Mouse (Mus musculus) heart, embryonic 13.5 days (tissue): ENCODE measurements around the gene Ick. TPM values are rescaled to one million over a fixed set of nuclear protein-coding genes. Genes with fewer than 3 reads are reported as not detected.

Experiments used
- ATAC-seq: fragments of 200-750 bp; cut with Nextera tagmentation; 2 replicates; pipeline ENCODE4 v1.8.0; 2017; ENCODE audit warnings: moderate TSS enrichment; ENCODE audit not compliant: insufficient number of reproducible peaks, low FRiP score, low TSS enrichment; ENCODE audit errors: extremely low read depth
- H3K27ac ChIP-seq: fragments of 300-500 bp; sonication (generic); replicated peaks from 2 replicates; pipeline ENCODE4 v1.5.1; 2015; ENCODE audit warnings: moderate library complexity, mild to moderate bottlenecking, inconsistent platforms
- H3K27me3 ChIP-seq: fragments of 300-500 bp; sonication (generic); replicated peaks from 2 replicates; pipeline ENCODE4 v1.6.1; 2015; ENCODE audit warnings: mild to moderate bottlenecking, inconsistent platforms
- H3K36me3 ChIP-seq: fragments of 300-500 bp; sonication (generic); 2 replicates; pipeline ENCODE4 v1.6.1; 2015; ENCODE audit warnings: mild to moderate bottlenecking, inconsistent platforms
- H3K4me1 ChIP-seq: fragments of 300-500 bp; sonication (generic); 2 replicates; pipeline ENCODE4 v1.6.1; 2015; ENCODE audit warnings: inconsistent platforms
- H3K4me2 ChIP-seq: fragments of 300-500 bp; sonication (generic); 2 replicates; pipeline ENCODE4 v1.6.1; 2015; ENCODE audit warnings: inconsistent platforms, mild to moderate bottlenecking, moderate library complexity
- H3K4me3 ChIP-seq: fragments of 300-500 bp; sonication (generic); 2 replicates; pipeline ENCODE4 v1.5.1; 2015; ENCODE audit warnings: moderate library complexity, mild to moderate bottlenecking, inconsistent platforms
- H3K9ac ChIP-seq: fragments of 300-500 bp; sonication (generic); 2 replicates; pipeline ENCODE4 v1.6.1; 2015; ENCODE audit warnings: inconsistent platforms, mild to moderate bottlenecking, moderate library complexity
- H3K9me3 ChIP-seq: fragments of 300-500 bp; sonication (generic); 2 replicates; pipeline ENCODE4 v1.6.1; 2016; ENCODE audit warnings: inconsistent platforms
- WGBS: fragments of 180-500 bp; shearing (Covaris S2); methylation state at CpG from one replicate; pipeline ENCODE4 v1.1.7; 2015; ENCODE audit warnings: mixed read lengths; 5-methylcytosine and 5-hydroxymethylcytosine counted together
- polyA plus RNA-seq: library from polyadenylated mRNA; unstranded; fragments of >200 nt; fragmentation: Nextera tagmentation; extraction: Ambion mirVana; gene quantifications from 2 replicates; pipeline ENCODE4 v1.2.1, GENCODE M21; 2015

Gene Ick
- polyA plus RNA-seq, 1 experiment from 2014 or later: 14.0 TPM

DNA sequence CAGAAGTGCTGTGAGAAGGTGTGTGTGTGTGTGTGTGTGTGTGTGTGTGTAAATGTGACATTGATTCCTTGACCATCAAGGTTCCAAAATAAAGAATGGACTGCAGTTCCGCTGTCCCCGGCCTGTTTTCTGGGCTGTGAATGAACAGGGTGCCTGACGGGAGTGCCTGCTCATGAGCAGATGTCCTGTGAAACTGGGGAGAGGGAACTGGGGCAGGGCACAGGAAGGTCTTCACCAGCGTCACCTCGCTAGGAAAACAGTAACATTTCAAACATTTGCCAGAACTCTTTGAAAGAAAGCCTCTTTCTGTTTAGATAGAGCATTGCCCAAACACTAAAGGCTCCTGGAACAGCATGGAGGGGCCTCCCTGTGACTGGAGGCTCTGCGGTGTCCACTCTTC lies 13.0 kb downstream of the Ick start:
- H3K4me1 ChIP-seq: peaks cover 59% of the 10 kb centered on the region
- ATAC-seq: no peak
- H3K27ac ChIP-seq: peak overlapping the region; percentile 68
- H3K9me3 ChIP-seq: no peaks in the 10 kb centered on the region
- H3K9ac ChIP-seq: 0 out of 2 replicates have a peak overlapping the region, but pooled peaks have one; percentile 25
- H3K36me3 ChIP-seq: peaks cover 25% of the 10 kb centered on the region
- WGBS: 57% methylated on average over 6 of the region's 6 CpGs
- H3K4me3 ChIP-seq: no peak overlapping the region
- H3K4me2 ChIP-seq: peak overlapping the region; percentile 23
- H3K27me3 ChIP-seq: no peaks in the 10 kb centered on the region

DNA sequence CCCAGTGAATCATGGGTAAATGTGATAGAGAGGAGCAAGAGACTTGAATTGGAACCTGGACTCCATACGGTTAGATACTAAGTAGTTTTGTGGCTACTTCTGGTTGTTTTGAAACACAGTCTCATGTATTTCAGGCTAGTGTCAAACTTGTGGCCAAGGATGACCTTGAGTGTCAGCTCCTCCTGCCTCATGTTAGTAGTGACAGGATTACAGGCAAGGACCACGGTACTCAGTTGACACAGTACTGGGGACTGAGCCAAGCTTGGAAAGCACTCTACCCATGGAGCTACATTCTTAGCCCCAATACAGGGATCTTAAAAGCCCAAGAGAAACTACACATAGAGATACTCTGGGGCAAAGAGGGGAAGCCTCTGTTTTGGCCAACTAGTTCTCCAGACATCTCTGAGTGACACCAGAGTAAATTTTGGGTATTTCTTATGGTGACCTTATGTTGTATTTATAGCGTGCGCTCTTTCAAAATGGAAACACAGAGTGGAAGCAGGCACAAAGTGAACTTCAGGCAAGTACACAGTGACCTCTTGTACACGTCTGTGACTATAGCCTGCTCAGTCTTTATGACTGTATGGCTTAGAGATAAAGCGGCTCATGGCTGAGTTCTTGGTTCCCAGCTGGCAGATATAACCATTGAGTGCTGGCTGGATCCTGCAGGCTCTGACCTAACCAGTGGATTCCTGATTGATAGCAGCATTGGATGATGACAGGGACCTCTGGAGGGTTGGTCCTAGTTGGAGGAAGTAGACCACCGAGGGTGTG lies 14.1 kb downstream of the Ick start:
- 69% methylated on average over 7 of the region's 7 CpGs for WGBS

DNA sequence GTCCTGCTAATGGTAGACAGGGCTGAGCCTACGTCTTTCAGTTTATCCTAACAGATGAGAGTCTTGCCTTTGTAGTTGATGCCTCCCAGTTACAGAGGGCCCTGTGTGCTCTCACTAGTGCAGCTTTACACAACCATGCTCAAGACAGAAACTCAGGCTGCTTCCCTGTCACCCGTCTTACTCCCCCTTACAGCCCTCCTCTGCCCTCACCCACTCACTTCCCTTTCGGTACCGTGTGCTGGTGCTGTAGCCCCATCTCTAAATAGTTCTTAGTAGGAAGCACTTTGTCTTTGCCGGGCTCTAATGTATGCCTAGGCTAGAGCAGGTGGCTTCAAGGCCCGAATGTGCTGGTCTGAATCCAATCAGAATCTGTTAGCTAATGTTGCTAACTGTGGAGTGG lies 15.3 kb downstream of the Ick start:
- no peak overlapping the region for H3K4me2 ChIP-seq
- 87% methylated on average over 6 of the region's 6 CpGs for WGBS
- no peak overlapping the region for H3K4me3 ChIP-seq
- no peak overlapping the region for H3K27ac ChIP-seq
- no peaks in the 10 kb centered on the region for H3K9me3 ChIP-seq
- no peak for ATAC-seq
- peaks cover 51% of the 10 kb centered on the region for H3K4me1 ChIP-seq
- H3K27me3 ChIP-seq: no peaks in the 10 kb centered on the region
- H3K36me3 ChIP-seq: peaks cover 16% of the 10 kb centered on the region
- H3K9ac ChIP-seq: no peak overlapping the region

More for the DNA sequence above, 14.1 kb downstream of the Ick start:
- Histone ChIP-seq H3K4me3 (no peak overlapping the region), H3K4me1 (peaks cover 49% of the 10 kb centered on the region), H3K27ac (no peak overlapping the region), H3K9me3 (no peaks in the 10 kb centered on the region), H3K36me3 (peaks cover 27% of the 10 kb centered on the region), H3K9ac (no peak overlapping the region), H3K4me2 (no peak overlapping the region), H3K27me3 (no peaks in the 10 kb centered on the region)
- no peak for ATAC-seq

DNA sequence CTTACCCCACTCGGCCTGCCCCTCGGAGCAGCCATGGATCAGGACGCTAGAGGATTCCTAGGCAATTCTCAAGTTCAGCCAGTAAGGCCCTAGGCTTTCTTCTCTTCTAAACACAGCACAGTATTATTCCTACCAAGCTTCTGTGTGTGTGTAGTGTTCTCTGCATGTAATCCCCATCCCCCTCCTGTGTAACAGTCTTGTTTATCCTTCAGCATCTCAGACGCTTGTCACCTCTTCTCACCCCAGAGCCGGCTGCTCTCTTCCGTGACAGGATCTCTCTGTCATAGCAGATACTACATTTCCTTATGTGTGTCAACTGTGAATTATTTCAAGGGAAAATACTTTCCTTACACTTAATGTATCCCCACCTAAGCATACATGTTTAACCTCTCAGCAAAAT lies 17.0 kb downstream of the Ick start:
- WGBS: 68% methylated on average over 6 of the region's 6 CpGs
- Histone ChIP-seq H3K4me3 (no peak overlapping the region), H3K9me3 (no peaks in the 10 kb centered on the region)

DNA sequence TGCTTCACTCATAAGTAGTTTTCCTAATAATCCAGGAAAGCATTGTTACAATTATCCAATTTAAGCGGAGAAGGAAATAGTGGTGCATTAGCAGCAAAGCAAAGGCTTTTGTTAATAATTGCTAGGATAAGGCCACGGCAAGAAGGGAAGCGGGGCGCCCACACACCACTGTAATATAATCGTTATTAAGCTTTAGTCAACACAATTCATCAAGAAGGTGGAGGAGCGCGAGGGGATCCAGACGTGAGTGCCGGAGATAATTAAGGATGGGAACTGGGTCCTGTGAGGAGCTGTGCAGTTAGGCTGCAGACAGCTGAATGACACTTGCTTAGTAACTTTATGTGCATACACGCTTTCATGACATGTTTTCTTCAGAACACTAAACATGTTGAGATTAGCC lies 17.7 kb downstream of the Ick start:
- Histone ChIP-seq H3K9ac (no peak overlapping the region), H3K4me1 (peaks cover 41% of the 10 kb centered on the region), H3K4me3 (no peak overlapping the region), H3K27me3 (no peaks in the 10 kb centered on the region), H3K36me3 (peaks cover 27% of the 10 kb centered on the region), H3K9me3 (no peaks in the 10 kb centered on the region), H3K4me2 (no peak overlapping the region), H3K27ac (no peak overlapping the region)
- WGBS: 82% methylated on average over 10 of the region's 10 CpGs
- ATAC-seq: no peak

More for the DNA sequence above, 17.0 kb downstream of the Ick start:
- Histone ChIP-seq H3K9ac (no peak overlapping the region), H3K36me3 (peaks cover 21% of the 10 kb centered on the region), H3K27ac (no peak overlapping the region), H3K4me1 (peaks cover 48% of the 10 kb centered on the region), H3K27me3 (no peaks in the 10 kb centered on the region), H3K4me2 (no peak overlapping the region)
- ATAC-seq: no peak

DNA sequence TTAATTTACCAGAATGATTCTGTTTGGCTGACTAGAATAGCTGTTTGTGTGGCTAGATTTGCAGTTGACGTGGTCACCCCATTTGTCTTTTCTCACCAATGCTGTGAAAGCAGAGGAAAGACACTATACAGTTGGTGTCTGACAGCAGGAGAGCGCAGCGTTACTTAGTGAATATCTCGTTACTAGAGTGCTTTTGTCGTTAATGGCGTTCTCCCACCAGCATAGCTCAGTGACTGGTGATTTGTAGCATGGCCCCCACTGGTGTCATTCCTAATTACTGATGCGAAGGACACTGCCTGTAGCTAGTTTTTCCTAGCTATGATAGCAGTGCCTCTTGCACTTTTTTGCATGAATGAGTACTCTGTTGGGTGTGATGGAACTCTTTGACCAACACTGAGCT lies 26.7 kb downstream of the Ick start:
- 59% methylated on average over 7 of the region's 7 CpGs for WGBS
- H3K9me3 ChIP-seq: no peaks in the 10 kb centered on the region

DNA sequence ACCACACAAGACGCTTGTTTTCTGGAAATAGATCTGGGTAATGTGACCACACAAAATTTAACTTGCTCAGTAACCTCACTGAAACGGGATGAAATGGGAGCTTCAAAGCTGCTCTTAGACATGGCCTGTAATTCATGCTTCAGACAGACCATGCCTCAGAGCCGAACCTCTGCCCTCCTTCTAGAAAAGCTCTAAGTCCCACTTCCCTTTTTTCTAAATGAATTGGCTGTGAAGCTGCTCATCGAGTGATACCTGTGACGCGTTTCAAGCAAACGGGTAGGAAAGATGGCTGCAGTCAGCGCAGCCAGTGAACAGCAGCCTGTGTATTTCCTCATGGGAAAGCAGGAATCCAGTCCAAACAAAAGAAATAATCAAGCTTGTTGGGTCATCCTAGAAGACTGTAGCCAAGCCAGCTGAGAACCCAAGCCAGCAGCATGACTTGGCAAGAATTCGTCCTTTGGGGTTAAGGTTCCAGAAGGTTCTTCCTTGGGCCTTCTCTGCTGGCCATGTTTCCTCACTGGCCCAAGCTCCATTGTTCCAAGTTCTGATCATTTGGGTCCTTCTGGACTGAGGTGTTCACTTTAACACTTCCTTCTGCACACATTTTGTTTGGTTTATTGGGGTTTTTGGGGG lies 29.2 kb downstream of the Ick start:
- Histone ChIP-seq H3K9me3 (peaks cover 9% of the 10 kb centered on the region; the same call in 1 of the 2 replicates), H3K4me1 (peaks cover 23% of the 10 kb centered on the region), H3K4me2 (no peak overlapping the region), H3K9ac (no peak overlapping the region), H3K4me3 (no peak overlapping the region), H3K27ac (no peak overlapping the region), H3K27me3 (no peaks in the 10 kb centered on the region), H3K36me3 (peaks cover 83% of the 10 kb centered on the region)
- ATAC-seq: no peak
- 91% methylated on average over 9 of the region's 9 CpGs for WGBS

More for the DNA sequence above, 26.7 kb downstream of the Ick start:
- Histone ChIP-seq H3K27ac (no peak overlapping the region), H3K4me1 (peaks cover 22% of the 10 kb centered on the region), H3K36me3 (peaks cover 84% of the 10 kb centered on the region), H3K27me3 (no peaks in the 10 kb centered on the region), H3K4me2 (no peak overlapping the region), H3K9ac (no peak overlapping the region), H3K4me3 (no peak overlapping the region)
- no peak for ATAC-seq

DNA sequence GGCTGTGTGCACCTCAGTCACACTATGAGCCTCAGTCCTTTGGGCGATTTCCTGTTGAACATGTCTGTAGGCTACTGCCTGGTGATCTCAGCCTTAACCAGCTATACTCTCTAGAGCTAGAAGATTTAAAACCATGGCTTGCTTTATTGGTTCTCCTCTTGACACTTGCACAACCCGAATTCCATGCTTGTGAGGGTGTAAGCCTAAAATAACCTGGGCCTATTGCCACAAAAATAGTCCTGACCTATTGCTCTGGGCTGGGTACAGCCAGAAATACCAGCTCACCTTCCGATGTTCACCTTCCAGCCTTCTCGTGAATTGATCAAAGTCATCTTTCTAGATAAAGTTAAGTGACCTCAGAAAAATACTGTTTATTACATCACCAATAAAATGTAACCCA lies 30.5 kb downstream of the Ick start:
- Histone ChIP-seq H3K27ac (peak overlapping the region; percentile 93), H3K4me2 (peak overlapping the region; percentile 21; the same call in 1 of the 2 replicates), H3K9ac (0 out of 2 replicates have a peak overlapping the region, but pooled peaks have one; percentile 40), H3K27me3 (no peaks in the 10 kb centered on the region), H3K4me1 (peaks cover 34% of the 10 kb centered on the region), H3K9me3 (peaks cover 9% of the 10 kb centered on the region; the same call in 1 of the 2 replicates), H3K4me3 (no peak overlapping the region), H3K36me3 (peaks cover 82% of the 10 kb centered on the region)
- WGBS: 46% methylated on average over 4 of the region's 4 CpGs
- ATAC-seq: no peak

DNA sequence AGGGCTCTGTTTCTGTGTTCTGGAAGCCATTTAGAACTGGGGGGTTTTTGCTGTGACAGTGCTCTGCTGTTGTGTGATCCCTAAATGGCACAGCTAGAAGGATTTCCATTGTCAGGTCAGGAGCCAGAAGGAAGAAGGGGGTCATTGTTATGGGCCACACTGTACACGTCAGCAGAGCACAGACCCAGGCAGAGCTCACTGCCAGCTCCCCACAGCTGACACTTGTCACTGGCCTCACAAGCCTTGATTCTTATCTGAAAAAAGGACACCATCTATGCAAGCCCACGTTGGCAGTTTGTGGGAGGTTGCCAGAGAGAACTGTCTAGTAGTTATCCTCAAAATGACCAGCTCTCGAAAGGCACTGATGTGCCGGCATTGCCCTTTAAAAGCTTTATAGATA lies 37.1 kb downstream of the Ick start:
- H3K4me1 ChIP-seq: peaks cover 35% of the 10 kb centered on the region
- 55% methylated on average over 4 of the region's 4 CpGs for WGBS

DNA sequence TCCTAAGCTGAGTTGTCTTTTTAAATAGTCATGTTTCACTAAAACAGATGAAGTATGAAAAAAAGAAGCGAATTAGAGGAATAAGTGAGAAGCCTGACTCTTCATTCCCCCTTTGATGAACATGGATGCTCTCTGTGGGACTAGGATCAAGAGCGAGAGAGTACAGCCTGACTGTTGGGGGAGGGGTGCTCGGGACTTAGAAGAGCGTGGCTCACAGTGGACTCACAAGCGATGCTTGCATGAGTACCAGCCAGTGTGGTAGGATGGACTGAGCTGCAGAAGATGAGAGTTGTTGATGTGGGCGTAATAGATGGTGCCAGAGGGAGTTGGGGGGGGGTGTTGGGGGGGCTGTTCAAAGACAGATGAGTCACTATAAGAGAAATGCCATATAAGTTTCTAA lies 37.6 kb downstream of the Ick start:
- Histone ChIP-seq H3K4me1 (peaks cover 35% of the 10 kb centered on the region), H3K9ac (no peak overlapping the region), H3K36me3 (peaks cover 63% of the 10 kb centered on the region), H3K4me3 (no peak overlapping the region), H3K27ac (no peak overlapping the region), H3K27me3 (no peaks in the 10 kb centered on the region), H3K9me3 (peaks cover 8% of the 10 kb centered on the region; the same call in 1 of the 2 replicates), H3K4me2 (no peak overlapping the region)
- 74% methylated on average over 6 of the region's 6 CpGs for WGBS
- ATAC-seq: no peak

More for the DNA sequence above, 37.1 kb downstream of the Ick start:
- peaks cover 9% of the 10 kb centered on the region; the same call in 1 of the 2 replicates for H3K9me3 ChIP-seq
- H3K4me3 ChIP-seq: no peak overlapping the region
- H3K9ac ChIP-seq: no peak overlapping the region
- no peak overlapping the region for H3K27ac ChIP-seq
- no peak overlapping the region for H3K4me2 ChIP-seq
- H3K27me3 ChIP-seq: no peaks in the 10 kb centered on the region
- H3K36me3 ChIP-seq: peaks cover 63% of the 10 kb centered on the region
- no peak for ATAC-seq

DNA sequence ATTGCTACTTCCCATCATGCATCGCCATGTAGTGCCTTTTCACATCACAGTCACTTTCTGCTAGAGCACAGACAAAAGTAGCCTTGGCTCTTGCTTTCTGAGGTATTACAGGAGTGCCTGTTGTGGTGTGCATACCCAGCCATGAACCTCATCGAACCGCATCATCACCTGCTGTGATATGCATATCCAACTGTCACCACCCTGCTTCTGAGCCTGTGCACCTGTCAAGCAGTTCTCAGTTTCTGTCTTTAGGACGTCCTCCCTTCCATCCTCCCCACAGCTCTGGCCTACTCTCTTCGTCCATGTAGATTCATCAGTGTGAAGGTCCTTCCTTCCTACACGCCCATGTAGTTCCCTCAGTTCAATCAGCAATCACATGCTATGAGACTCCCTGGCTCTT lies 39.2 kb downstream of the Ick start:
- H3K36me3 ChIP-seq: peaks cover 59% of the 10 kb centered on the region
- WGBS: 72% methylated on average over 6 of the region's 6 CpGs

More for the DNA sequence above, 39.2 kb downstream of the Ick start:
- Histone ChIP-seq H3K27ac (no peak overlapping the region), H3K4me1 (peaks cover 34% of the 10 kb centered on the region), H3K27me3 (no peaks in the 10 kb centered on the region), H3K4me2 (no peak overlapping the region), H3K9ac (no peak overlapping the region), H3K4me3 (no peak overlapping the region), H3K9me3 (no peaks in the 10 kb centered on the region)
- no peak for ATAC-seq
